Mouse (Mus musculus): ENCODE measurements at regions not wholly inside any gene's neighbourhood (a gene's known extent, or its start where the extent isn't known, plus 50 kb on each side); places are given as distances from the start of the nearest gene placed in this dataset.

GRCm38 (mm10) chr13:52114962-52115361, 268.5 kb downstream of the Gadd45g start:
- TF ChIP-seq CTCF (IDR thresholded peaks at IDR 0.05; ENCODE audit: extremely low read depth, insufficient read depth, insufficient read length, insufficient replicate concordance): no peak
- TF ChIP-seq POLR2A (IDR thresholded peaks at IDR 0.05; ENCODE audit: low read depth, low read length): no peak

All from spleen, adult 2 months (tissue).